Mouse (Mus musculus) central nervous system, embryonic 11.5 days (tissue): ENCODE results near the gene Abcb7. TPM values are rescaled to one million over a fixed set of nuclear protein-coding genes. Genes with fewer than 3 reads are reported as not detected.

ENCODE experiments used
- polyA plus RNA-seq: library from polyadenylated mRNA; depleted of rRNA; stranded (reverse); fragments of >200 nt; gene quantifications from 2 replicates; pipeline ENCODE4 v1.2.3, GENCODE M21; 2012; rRNA removed

Abcb7 gene
- polyA plus RNA-seq: 9.2 and 11.8 TPM in 2 replicates

DNA sequence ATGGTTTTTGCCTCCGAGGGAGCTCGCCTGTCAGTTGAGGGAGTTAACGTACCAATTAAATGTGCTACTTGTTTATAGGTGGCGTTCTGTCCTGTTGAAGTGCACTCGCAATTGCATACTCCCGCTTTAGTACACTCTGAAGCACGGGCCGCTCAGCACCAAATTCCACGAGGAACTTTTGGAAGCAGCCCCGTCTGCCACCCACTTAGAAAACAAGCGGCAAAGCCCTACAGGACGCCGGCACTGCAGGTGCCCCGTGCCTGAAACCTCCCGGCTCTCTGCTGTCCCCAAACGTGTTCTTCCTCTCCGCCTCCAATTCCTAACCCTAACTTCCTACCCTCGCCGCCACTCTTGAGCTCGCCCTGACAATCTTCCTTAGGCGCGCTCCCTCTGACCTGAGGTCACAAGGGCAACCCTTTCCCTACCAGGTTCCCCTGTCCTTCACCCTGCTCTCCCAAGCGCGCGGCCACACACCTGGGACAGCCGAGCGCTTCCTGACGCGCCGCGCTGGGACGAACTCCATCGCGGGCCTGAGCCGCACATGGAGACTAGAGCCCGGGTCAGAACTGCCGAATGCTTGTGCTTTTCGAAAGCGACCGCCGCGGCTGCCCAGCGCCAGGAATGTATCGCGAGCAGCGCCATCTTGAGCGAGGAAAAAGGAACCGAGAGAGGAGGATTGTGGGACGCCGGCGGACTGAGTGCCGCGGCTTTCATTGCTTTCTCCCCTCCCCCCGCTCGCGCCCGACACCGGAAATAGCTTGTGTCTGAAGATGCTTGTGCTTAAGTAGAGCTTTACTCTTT is at the start of gene Abcb7:
Gene Abcb7 (minus strand): TSS at position 674 of the 801 bp plus-strand sequence.

Other genes with a start within 250 kb of the Abcb7 start
- 0.95 and 1.2 TPM in 2 replicates for gene Nexmif, start 212.7 kb downstream of the Abcb7 start, polyA plus RNA-seq
- 3.3 and 3.5 TPM in 2 replicates for gene Uprt, start 69.0 kb upstream of the Abcb7 start, polyA plus RNA-seq